Mouse (Mus musculus): ENCODE data around the gene Crnkl1.

The Crnkl1 gene

DNA sequence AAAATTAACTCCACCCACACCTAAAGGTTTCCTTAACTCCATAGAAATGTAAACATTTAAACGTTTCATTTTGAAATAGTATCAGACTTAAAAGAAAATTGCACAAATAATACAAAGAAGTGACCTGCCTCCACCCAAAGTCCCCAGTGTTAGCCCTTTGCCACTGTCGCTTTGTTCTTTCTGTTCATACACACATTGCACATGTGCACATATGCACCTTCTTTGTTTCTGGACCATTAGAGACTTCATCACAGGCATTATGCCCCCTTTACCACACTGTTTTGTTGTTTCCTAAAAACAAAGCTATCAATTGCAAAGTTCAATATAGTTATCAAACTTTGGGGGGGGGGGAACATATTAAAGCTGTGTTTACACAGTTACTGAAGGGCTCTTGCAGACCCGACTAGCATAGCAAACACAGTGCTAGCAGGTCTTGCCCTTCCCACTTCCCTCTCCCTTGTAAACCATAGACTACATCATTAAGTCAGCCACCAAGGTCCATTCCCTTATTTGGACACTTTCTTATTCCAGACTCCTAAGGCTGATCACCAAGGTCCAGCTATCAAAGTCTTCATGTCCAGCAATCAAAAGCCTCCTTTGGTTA is 59.8 kb downstream of the Crnkl1 start:
- DNase-seq (ENCODE audit: low read depth in 2 of 2, low spot score in 2 of 2) = no peak

DNA sequence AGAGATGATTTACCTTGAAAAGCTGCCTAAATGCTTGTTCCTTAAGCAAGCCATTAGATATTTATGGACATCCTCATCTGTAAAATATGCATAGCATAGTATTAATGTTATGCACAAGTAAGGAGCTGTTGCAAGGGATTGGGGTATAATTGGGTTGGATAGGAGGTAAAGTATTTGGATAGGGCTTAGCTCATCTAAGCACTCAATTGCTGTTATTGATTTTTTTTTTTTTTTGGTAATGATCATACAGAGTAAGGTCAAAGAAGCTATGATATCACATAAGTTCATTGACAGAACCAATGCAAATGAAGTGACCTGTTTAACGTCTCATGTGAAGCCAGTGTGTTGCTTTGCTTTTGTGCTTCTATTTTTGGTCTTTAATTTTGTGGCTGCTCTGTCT is 60.9 kb downstream of the Crnkl1 start:
- no peak for DNase-seq (ENCODE audit: low read depth in 2 of 2, low spot score in 2 of 2)

DNA sequence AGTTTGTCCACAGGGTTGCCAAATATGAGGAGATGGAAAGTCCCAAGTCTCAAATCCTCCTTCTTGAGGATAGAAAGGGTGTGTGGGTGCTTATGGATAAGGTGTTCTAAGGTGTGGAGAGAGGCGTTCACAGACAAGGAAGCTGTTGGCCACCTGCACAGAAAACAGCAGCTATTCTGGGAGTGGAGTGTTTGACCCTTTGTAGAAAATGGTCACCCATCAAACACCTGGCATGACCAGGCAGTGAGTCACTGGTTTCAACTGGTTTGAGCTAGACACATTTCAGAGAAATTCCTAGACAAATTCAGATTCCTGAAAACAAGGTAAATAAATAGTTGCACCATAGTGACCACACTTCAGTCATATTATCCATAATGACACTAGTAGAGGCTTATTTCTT is 62.7 kb downstream of the Crnkl1 start:
- no peak for DNase-seq (ENCODE audit: low read depth in 2 of 2, low spot score in 2 of 2)

- DNase-seq (ENCODE audit: low read depth in 2 of 2, low spot score in 2 of 2) = no peak
Observed at GRCm38 (mm10) chr2:145871308-145871707, 63.5 kb downstream of the Crnkl1 start.
